Mouse (Mus musculus) E14TG2a.4 (cell line): ENCODE data around the gene Ablim2.

Source experiments
- H3K27me3 ChIP-seq: 2 replicates; pipeline ENCODE4 v1.6.1; 2014; ENCODE audit warnings: low read length, control low read depth; ENCODE audit not compliant: insufficient read depth
- H3K36me3 ChIP-seq: 2 replicates; pipeline ENCODE4 v1.6.1; 2014; ENCODE audit warnings: low read length, control low read depth; ENCODE audit not compliant: insufficient read depth
- H3K4me1 ChIP-seq: replicated peaks from 2 replicates; pipeline ENCODE4 v1.6.1; 2014; ENCODE audit warnings: low read depth, low read length, control low read depth
- H3K4me3 ChIP-seq: replicated peaks from 2 replicates; pipeline ENCODE4 v1.5.1; 2014; ENCODE audit warnings: mild to moderate bottlenecking, low read length
- H3K9me3 ChIP-seq: 2 replicates; pipeline ENCODE4 v1.6.1; 2014; ENCODE audit warnings: low read length, control low read depth
- CTCF ChIP-seq: conservative IDR thresholded peaks from 2 replicates; pipeline ENCODE4 v1.5.1; 2014; ENCODE audit warnings: low read length
- NANOG ChIP-seq: IDR thresholded peaks from 2 replicates; pipeline ENCODE4 v1.6.1; 2014; ENCODE audit warnings: borderline replicate concordance, low read length, mixed read lengths
- POU5F1 ChIP-seq: IDR thresholded peaks from 2 replicates; pipeline ENCODE4 v1.6.1; 2014; ENCODE audit warnings: low read length, borderline replicate concordance

Gene Ablim2

GRCm38 (mm10) chr5:35884262-35884661, 126.6 kb downstream of the Ablim2 start:
- Histone ChIP-seq H3K4me3 (no peak overlapping the region), H3K4me1 (peaks cover 18% of the 10 kb centered on the region), H3K27me3 (peaks cover 3% of the 10 kb centered on the region; the same call in 1 of the 2 replicates), H3K36me3 (no peaks in the 10 kb centered on the region), H3K9me3 (no peaks in the 10 kb centered on the region)
- TF ChIP-seq CTCF (peak; percentile 79), POU5F1 (no peak), NANOG (no peak)

- Histone ChIP-seq H3K4me1 (peaks cover 18% of the 10 kb centered on the region), H3K4me3 (no peak overlapping the region), H3K9me3 (no peaks in the 10 kb centered on the region), H3K27me3 (peaks cover 3% of the 10 kb centered on the region; the same call in 1 of the 2 replicates), H3K36me3 (no peaks in the 10 kb centered on the region)
- TF ChIP-seq CTCF (no peak), POU5F1 (no peak), NANOG (no peak)
Observed at GRCm38 (mm10) chr5:35884689-35885088, 127.0 kb downstream of the Ablim2 start.

- no peak for TF ChIP-seq POU5F1
- peak; percentile 72 for TF ChIP-seq CTCF
- Histone ChIP-seq H3K4me3 (no peak overlapping the region), H3K36me3 (no peaks in the 10 kb centered on the region), H3K27me3 (peaks cover 33% of the 10 kb centered on the region), H3K9me3 (no peaks in the 10 kb centered on the region), H3K4me1 (peaks cover 24% of the 10 kb centered on the region)
Observed at GRCm38 (mm10) chr5:35888959-35889358, 131.3 kb downstream of the Ablim2 start.

GRCm38 (mm10) chr5:35889641-35890040, 132.0 kb downstream of the Ablim2 start:
- Histone ChIP-seq H3K9me3 (no peaks in the 10 kb centered on the region), H3K4me3 (no peak overlapping the region), H3K36me3 (no peaks in the 10 kb centered on the region), H3K27me3 (peaks cover 40% of the 10 kb centered on the region), H3K4me1 (peaks cover 24% of the 10 kb centered on the region)
- TF ChIP-seq NANOG = no peak
- TF ChIP-seq CTCF = no peak
- TF ChIP-seq POU5F1 = no peak

DNA sequence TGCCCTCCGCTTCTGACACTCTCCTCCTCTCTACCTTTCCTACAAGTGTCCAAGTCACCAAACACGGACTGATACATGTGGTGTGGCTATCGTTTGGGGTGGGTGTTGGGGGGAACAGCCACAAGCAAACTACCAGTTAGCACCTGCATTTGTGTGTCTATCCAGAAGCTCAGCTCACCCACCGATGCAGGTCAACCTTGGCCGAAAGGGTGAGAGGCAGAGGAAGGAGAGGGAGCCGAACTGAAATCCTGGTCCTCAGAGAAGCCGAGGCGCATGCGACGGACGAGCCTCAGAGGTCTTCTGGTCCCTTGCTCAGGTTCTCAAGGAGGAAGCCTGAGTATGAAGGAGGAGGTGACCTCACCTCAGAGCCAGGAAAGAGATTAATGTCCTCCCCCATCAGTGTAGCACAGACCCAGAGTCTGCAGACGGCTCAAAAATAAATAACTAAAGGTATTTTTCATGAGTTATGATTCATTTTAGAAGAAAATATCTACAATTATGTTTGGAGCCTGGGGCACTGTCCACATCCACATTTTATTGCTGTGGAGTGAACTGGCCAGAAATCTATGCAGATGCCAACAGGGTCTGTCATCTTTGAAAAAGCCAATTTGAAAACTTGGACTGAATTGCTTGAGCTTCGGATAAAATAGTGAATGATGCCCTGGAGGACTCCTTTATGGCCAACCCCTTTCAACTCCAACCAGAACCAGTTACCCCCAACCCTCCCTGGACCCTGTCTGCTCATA, 133.5 kb downstream of the Ablim2 start:
- Histone ChIP-seq H3K9me3 (no peaks in the 10 kb centered on the region), H3K27me3 (peaks cover 54% of the 10 kb centered on the region), H3K4me1 (peaks cover 27% of the 10 kb centered on the region), H3K36me3 (no peaks in the 10 kb centered on the region), H3K4me3 (no peak overlapping the region)
- TF ChIP-seq NANOG = no peak
- TF ChIP-seq CTCF = no peak
- no peak for TF ChIP-seq POU5F1

GRCm38 (mm10) chr5:35892363-35892762, 134.7 kb downstream of the Ablim2 start:
- Histone ChIP-seq H3K36me3 (no peaks in the 10 kb centered on the region), H3K4me3 (no peak overlapping the region), H3K9me3 (no peaks in the 10 kb centered on the region), H3K4me1 (peaks cover 27% of the 10 kb centered on the region), H3K27me3 (peaks cover 51% of the 10 kb centered on the region)
- no peak for TF ChIP-seq NANOG
- TF ChIP-seq POU5F1 = no peak
- TF ChIP-seq CTCF = no peak

DNA sequence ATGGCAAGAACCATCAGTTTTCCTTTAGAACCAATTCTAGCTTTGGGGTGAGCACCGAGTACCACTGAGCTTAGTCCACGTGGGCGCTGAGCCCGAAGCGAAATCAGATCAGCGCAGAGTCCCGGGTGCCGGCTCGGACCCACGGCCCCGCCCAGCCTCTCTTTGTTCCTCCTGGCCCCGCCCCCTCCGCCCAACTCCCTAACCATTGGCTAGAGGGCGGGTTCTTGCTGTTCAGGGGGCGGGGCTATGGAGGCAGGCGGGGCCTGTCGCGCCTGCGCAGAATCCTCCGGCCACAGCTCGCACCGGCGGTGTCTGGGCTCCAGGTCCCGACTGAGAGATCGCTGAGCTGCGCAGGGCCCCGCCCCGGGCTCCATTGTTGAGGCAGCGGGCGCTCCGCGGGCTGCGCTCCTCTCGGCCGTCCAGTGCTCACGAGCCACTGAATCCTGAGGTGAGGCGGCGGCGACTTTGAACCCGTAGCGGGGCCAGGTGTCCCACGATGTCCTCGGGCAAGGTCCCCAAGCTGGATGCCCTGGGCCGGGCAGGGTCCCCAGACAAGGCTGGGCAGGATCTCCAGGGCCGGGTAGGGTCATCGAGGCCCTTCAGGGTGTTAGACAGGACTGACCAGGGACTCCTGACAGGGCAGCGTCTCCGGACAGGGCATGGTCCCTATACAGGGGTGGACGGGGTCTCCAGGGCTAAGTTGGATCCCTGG, 135.6 kb downstream of the Ablim2 start, which contains the start of gene Afap1:
Gene Afap1, plus strand, starts transcription at position 227 of the 712 bp plus-strand sequence.
- TF ChIP-seq POU5F1 (no peak), CTCF (no peak), NANOG (no peak)
- Histone ChIP-seq H3K4me3 (peak within 1 kb of the TSS; percentile 87), H3K4me1 (peaks cover 27% of the 10 kb centered on the region), H3K9me3 (no peaks in the 10 kb centered on the region), H3K36me3 (no peaks in the 10 kb centered on the region), H3K27me3 (peaks cover 51% of the 10 kb centered on the region)

GRCm38 (mm10) chr5:35893805-35894260, 136.2 kb downstream of the Ablim2 start:
- no peaks in the 10 kb centered on the region for H3K36me3 ChIP-seq
- H3K4me1 ChIP-seq = peaks cover 27% of the 10 kb centered on the region
- H3K4me3 ChIP-seq = peak overlapping the region; percentile 87
- peaks cover 51% of the 10 kb centered on the region for H3K27me3 ChIP-seq
- TF ChIP-seq POU5F1 (no peak), NANOG (no peak), CTCF (no peak)
- H3K9me3 ChIP-seq = no peaks in the 10 kb centered on the region
